Mouse (Mus musculus) spleen, postnatal 0 days (tissue): ENCODE measurements around the gene Tradd. TPM values are rescaled to one million over a fixed set of nuclear protein-coding genes. Genes with fewer than 3 reads are reported as not detected.

ENCODE experiments used
- microRNA counts: library from miRNA; unstranded; fragments of <30 nt; microRNA quantifications from one replicate; lab custom pipeline; 2015
- polyA plus RNA-seq: library from polyadenylated mRNA; unstranded; fragments of >200 nt; fragmentation: Nextera tagmentation; extraction: Ambion mirVana; gene quantifications from 2 replicates; pipeline ENCODE4 v1.2.1, GENCODE M21; 2015

Tradd gene
- 22.9 and 26.6 TPM in 2 replicates for polyA plus RNA-seq

GRCm38 (mm10) chr8:105264024-105264982 lies at the start of gene Tradd, which contains the start of gene Fbxl8:
Tradd (minus strand) TSS chr8:105264609.
Fbxl8 (plus strand) TSS chr8:105264648.

GRCm38 (mm10) chr8:105305211-105306145 lies 41.1 kb upstream of the Tradd start, which contains the start of gene Elmo3:
Elmo3 (plus strand) TSS chr8:105305601.

GRCm38 (mm10) chr8:105297511-105298192 lies 33.2 kb upstream of the Tradd start, which contains the start of gene E2f4:
E2f4 (plus strand) TSS chr8:105297663.

GRCm38 (mm10) chr8:105295895-105296573 lies 31.6 kb upstream of the Tradd start, which contains the start of gene Exoc3l:
Exoc3l (minus strand) TSS chr8:105296101.

GRCm38 (mm10) chr8:105289805-105290460 lies 25.5 kb upstream of the Tradd start, which contains the start of gene 4931428F04Rik:
4931428F04Rik (minus strand) TSS chr8:105289864.

GRCm38 (mm10) chr8:105275840-105276239 lies 11.4 kb upstream of the Tradd start, which contains the start of gene Nol3:
Nol3 (plus strand) TSS chr8:105276140.

GRCm38 (mm10) chr8:105269461-105269947 lies 5.1 kb upstream of the Tradd start, which contains the start of gene Hsf4:
Hsf4 (plus strand) TSS chr8:105269801.

GRCm38 (mm10) chr8:105254966-105255350 lies 9.5 kb downstream of the Tradd start, which contains the start of gene B3gnt9:
B3gnt9 (minus strand) TSS chr8:105255153.

GRCm38 (mm10) chr8:105224413-105225271 lies 39.8 kb downstream of the Tradd start, which contains the start of gene D230025D16Rik:
D230025D16Rik (plus strand) TSS chr8:105225145.

MicroRNAs encoded within 50 kb of the gene (microRNA counts, 519-probe panel; counts per million panel counts)
- 88.3 counts per million for microRNA mmu-miR-328 (lab: Ali Mortazavi, UCI)

Other genes starting within 250 kb of the Tradd start
- gene Ces3a, start 216.0 kb downstream of the Tradd start, polyA plus RNA-seq, result 0.17 TPM in 1 of 2 replicates, not detected in the other
- not detected in 2 replicates for gene Ces3b, start 180.9 kb downstream of the Tradd start, polyA plus RNA-seq
- not detected in 2 replicates for gene Ces4a, start 132.8 kb downstream of the Tradd start, polyA plus RNA-seq
- gene Cbfb, start 93.9 kb downstream of the Tradd start, polyA plus RNA-seq, result 21.4 and 26.8 TPM in 2 replicates
- gene D230025D16Rik, start 39.5 kb downstream of the Tradd start, polyA plus RNA-seq, result 15.8 and 16.8 TPM in 2 replicates
- gene B3gnt9, start 9.5 kb downstream of the Tradd start, polyA plus RNA-seq, result 10.5 and 11.8 TPM in 2 replicates
- gene Fbxl8, start within 50 bp of the Tradd start, polyA plus RNA-seq, result 2.6 and 3.6 TPM in 2 replicates
- 0.12 and 0.21 TPM in 2 replicates for gene Hsf4, start 5.2 kb upstream of the Tradd start, polyA plus RNA-seq
- 0.14 and 0.45 TPM in 2 replicates for gene Nol3, start 11.5 kb upstream of the Tradd start, polyA plus RNA-seq
- gene 4931428F04Rik, start 25.3 kb upstream of the Tradd start, polyA plus RNA-seq, result 1.3 and 1.7 TPM in 2 replicates
- gene Exoc3l, start 31.5 kb upstream of the Tradd start, polyA plus RNA-seq, result 15.2 and 18.2 TPM in 2 replicates
- gene E2f4, start 33.1 kb upstream of the Tradd start, polyA plus RNA-seq, result 152 and 167 TPM in 2 replicates
- gene Elmo3, start 41.0 kb upstream of the Tradd start, polyA plus RNA-seq, result 2.6 and 3.1 TPM in 2 replicates
- 11.9 and 15.2 TPM in 2 replicates for gene Lrrc29, start 61.7 kb upstream of the Tradd start, polyA plus RNA-seq
- gene Tmem208, start 61.7 kb upstream of the Tradd start, polyA plus RNA-seq, result 125 and 129 TPM in 2 replicates
- gene Fhod1, start 83.3 kb upstream of the Tradd start, polyA plus RNA-seq, result 4.2 and 4.6 TPM in 2 replicates
- 0.69 and 0.89 TPM in 2 replicates for gene Slc9a5, start 84.2 kb upstream of the Tradd start, polyA plus RNA-seq
- 0.11 and 0.12 TPM in 2 replicates for gene Plekhg4, start 108.7 kb upstream of the Tradd start, polyA plus RNA-seq
- 0.15 TPM in 1 of 2 replicates, not detected in the other for gene Kctd19, start 148.9 kb upstream of the Tradd start, polyA plus RNA-seq
- 0.25 and 0.44 TPM in 2 replicates for gene Lrrc36, start 149.0 kb upstream of the Tradd start, polyA plus RNA-seq
- gene Tppp3, start 206.9 kb upstream of the Tradd start, polyA plus RNA-seq, result 6.6 and 9.6 TPM in 2 replicates
- 6.8 and 10.3 TPM in 2 replicates for gene Zdhhc1, start 232.3 kb upstream of the Tradd start, polyA plus RNA-seq